Mouse (Mus musculus): ENCODE results near the gene Arhgap10.

- no peak for TF ChIP-seq POLR2A (IDR thresholded peaks at IDR 0.05; ENCODE audit: control insufficient read depth, low read depth, low read length)
- no peak for TF ChIP-seq CTCF (IDR thresholded peaks at IDR 0.05; ENCODE audit: control insufficient read depth, insufficient read depth, insufficient replicate concordance, low read depth, low read length)
These were observed 263.3 kb downstream of the Arhgap10 start for GRCm38 (mm10) chr8:77254466-77254865.
